Mouse (Mus musculus) olfactory bulb, adult 2 months (tissue): Measurements from ENCODE around the gene Nxnl2. TPM values are rescaled to one million over a fixed set of nuclear protein-coding genes. Genes with fewer than 3 reads are reported as not detected.

ENCODE experiments used
- H3K27ac ChIP-seq: fragments of 200-500 bp; 2 replicates; pipeline ENCODE4 v1.5.1; 2012; ENCODE audit warnings: low read depth, low read length; ENCODE audit not compliant: insufficient read depth
- H3K4me1 ChIP-seq: fragments of 200-500 bp; 2 replicates; pipeline ENCODE4 v1.6.1; 2012; ENCODE audit warnings: low read length; ENCODE audit not compliant: control insufficient read depth, insufficient read depth
- H3K4me3 ChIP-seq: fragments of 200-500 bp; 2 replicates; pipeline ENCODE4 v1.5.1; 2012; ENCODE audit warnings: mild to moderate bottlenecking, low read depth, low read length, moderate library complexity; ENCODE audit not compliant: insufficient read depth
- CTCF ChIP-seq: fragments of 200-500 bp; IDR thresholded peaks from 2 replicates; pipeline ENCODE4 v1.5.1; 2012; ENCODE audit warnings: low read depth, mild to moderate bottlenecking, low read length, moderate library complexity; ENCODE audit not compliant: insufficient read depth
- POLR2A ChIP-seq: fragments of 200-500 bp; IDR thresholded peaks from 2 replicates; pipeline ENCODE4 v1.6.1; 2012; ENCODE audit warnings: mild to moderate bottlenecking, low read depth, low read length, moderate library complexity; ENCODE audit not compliant: insufficient read depth
- WGBS: fragments of 180-500 bp; shearing (Covaris S2); methylation state at CpG from one replicate; pipeline ENCODE4 v1.1.7; 2018; 5-methylcytosine and 5-hydroxymethylcytosine counted together
- polyA plus RNA-seq: library from polyadenylated mRNA; stranded (reverse); fragments of >200 nt; gene quantifications from 2 replicates; pipeline ENCODE4 v1.2.4, GENCODE M21; 2012; ENCODE audit warnings: low replicate concordance; ENCODE audit not compliant: missing spikeins, insufficient read depth, insufficient read length

Gene Nxnl2
- polyA plus RNA-seq, 1 experiment = not detected

DNA sequence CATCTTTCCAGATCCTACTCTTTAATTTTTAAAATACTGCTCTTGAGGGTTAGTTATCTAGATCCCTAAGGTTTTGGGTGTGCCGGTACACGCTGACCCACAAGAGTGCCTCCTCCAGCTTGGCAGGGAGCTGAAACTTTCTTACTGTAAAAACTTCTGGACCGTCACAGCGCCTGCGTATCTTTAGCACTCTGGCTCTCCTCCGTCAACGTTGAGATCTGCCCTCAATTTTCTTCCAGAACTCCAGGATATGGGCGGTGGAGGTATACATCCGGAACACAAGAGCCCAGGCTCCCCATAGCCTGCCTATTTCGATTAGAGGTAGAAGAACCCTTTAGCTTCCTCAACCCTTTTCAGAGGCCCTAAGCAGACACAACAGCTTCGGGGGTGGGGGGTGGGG, 607 bp upstream of the Nxnl2 start:
- TF ChIP-seq POLR2A (no peak), CTCF (no peak)
- WGBS = 48% methylated on average over 11 of the region's 11 CpGs
- peaks cover 17% of the 10 kb centered on the region for H3K4me1 ChIP-seq
- H3K4me3 ChIP-seq = no peak overlapping the region
- no peak overlapping the region for H3K27ac ChIP-seq

DNA sequence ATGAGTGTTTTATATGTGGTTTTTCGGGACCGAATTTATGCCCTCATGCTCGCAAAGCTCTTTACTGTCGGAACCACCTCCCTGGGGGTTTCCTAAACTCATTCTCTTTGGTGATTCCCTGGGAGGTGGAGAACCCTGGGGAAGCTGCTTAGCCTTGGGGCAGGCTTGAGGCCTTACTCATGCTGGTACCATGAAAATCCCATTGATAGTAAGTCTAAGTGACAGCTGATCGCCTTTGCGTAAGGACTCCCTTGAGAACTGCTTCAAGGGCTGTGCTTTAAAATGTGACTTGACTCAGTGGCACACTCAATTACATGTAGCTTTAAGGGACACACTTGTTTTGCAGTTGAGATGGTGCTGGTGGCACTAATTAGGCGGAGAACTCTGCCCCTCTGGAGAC, 1.8 kb downstream of the Nxnl2 start:
- no peak for TF ChIP-seq CTCF
- TF ChIP-seq POLR2A = no peak
- Histone ChIP-seq H3K4me1 (peaks cover 17% of the 10 kb centered on the region), H3K4me3 (no peak overlapping the region), H3K27ac (no peak overlapping the region)
- WGBS = 97% methylated on average over 7 of the region's 7 CpGs

DNA sequence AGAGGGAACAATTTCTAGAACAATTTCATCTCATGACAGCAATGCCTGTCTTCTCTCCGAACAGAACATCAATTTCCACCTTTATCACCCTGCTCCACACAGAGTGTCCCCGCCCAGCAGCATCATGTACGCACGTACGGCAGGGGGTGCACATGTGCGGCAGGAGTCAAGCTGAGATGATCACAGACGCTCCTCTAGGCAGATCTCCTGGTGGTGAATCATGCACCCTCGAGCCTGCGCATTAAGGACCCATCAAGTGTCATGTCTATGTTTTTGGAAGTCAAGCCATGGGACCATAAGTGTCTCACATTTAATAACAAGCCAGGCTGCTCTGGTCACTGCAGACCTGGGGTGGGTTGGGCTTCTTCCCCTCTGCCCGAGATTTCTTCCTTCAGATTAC, 8.1 kb downstream of the Nxnl2 start:
- no peak for TF ChIP-seq CTCF
- no peak for TF ChIP-seq POLR2A
- H3K27ac ChIP-seq = no peak overlapping the region
- H3K4me1 ChIP-seq = no peaks in the 10 kb centered on the region
- 54% methylated on average over 10 of the region's 10 CpGs for WGBS
- no peak overlapping the region for H3K4me3 ChIP-seq

DNA sequence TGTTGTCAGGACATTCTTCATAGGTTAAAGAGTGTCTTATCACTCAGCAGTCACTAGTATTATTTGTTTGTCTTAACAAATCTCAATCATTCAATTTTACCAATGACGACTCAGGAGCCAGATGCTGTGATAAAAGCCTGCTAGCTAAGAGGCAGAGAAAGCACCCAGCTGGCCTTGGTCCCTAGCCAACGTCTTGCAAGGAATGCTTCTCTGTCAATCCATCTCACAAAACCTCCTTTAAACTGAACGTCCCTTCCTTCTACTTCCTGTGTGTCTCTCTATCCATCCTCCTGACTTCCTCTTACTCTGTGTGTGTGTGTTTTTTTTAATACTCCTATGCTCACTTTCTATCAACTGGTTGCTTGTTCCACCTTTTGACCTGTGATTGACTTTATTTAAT, 8.5 kb downstream of the Nxnl2 start:
- no peaks in the 10 kb centered on the region for H3K4me1 ChIP-seq
- no peak for TF ChIP-seq POLR2A
- no peak for TF ChIP-seq CTCF
- no peak overlapping the region for H3K4me3 ChIP-seq
- WGBS = 37% methylated on average over 3 of the region's 3 CpGs
- no peak overlapping the region for H3K27ac ChIP-seq

DNA sequence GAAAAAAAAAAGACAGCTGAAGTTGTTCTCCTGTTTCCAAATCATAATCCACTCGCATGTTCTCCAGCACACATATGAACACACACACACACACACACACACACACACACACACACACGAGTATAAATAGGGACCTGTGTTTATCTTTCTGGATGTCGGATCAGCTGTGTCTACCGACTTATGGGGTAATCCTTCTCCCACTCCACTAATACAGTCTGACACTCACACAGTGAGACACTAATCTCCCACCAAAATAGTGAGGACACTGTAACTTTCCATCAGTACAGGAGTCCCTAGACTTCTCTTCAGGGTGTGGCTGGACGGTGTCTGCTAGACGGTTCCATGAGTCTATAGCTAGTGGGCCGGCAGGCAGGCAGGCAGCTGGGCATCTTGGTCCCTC, 11.4 kb downstream of the Nxnl2 start:
- no peaks in the 10 kb centered on the region for H3K4me1 ChIP-seq
- no peak overlapping the region for H3K4me3 ChIP-seq
- no peak for TF ChIP-seq CTCF
- TF ChIP-seq POLR2A = no peak
- H3K27ac ChIP-seq = no peak overlapping the region
- WGBS = 89% methylated on average over 7 of the region's 7 CpGs

DNA sequence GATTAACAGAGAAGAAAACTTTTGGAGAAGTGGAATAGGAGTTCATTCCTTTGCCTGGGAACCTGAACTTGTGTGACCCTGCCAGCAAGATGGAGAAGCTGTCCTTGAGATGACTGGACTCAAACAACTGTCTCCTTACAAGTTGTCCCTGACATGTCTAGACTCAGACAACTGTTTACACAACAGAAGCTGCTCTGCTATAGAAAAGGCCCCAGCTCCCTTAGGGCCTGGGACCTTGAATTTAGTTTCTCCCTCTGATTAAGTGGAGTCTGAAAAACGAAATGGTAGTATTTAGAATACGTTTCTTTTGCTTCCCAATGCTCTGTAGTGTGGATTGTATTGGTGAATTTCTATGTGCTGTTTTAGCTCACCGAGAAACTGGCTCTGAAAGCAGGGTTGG, 14.1 kb downstream of the Nxnl2 start:
- 82% methylated on average over 3 of the region's 3 CpGs for WGBS
- Histone ChIP-seq H3K27ac (no peak overlapping the region), H3K4me3 (no peak overlapping the region), H3K4me1 (no peaks in the 10 kb centered on the region)
- TF ChIP-seq POLR2A (no peak), CTCF (no peak)

DNA sequence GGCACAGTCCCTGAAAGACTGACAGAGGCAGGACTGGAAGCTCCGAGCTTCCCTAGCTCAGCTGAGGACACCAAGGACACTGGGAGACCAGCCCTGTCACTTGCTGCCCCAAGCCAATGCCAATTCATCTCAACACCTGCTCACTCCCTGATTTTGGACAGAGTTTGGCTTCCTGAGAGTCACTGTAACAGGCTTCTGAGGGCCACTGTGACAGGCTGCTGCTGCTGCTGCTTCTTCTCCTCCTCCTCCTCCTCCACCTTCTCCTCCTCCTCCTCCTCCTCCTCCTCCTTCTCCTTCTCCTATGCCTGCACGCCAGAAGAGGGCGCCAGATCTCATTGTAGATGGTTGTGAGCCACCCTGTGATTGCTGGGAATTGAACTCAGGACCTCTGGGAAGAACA, 19.5 kb downstream of the Nxnl2 start:
- no peak overlapping the region for H3K4me3 ChIP-seq
- no peak for TF ChIP-seq POLR2A
- no peak for TF ChIP-seq CTCF
- WGBS = 73% methylated on average over 3 of the region's 3 CpGs
- H3K27ac ChIP-seq = no peak overlapping the region
- H3K4me1 ChIP-seq = no peaks in the 10 kb centered on the region

DNA sequence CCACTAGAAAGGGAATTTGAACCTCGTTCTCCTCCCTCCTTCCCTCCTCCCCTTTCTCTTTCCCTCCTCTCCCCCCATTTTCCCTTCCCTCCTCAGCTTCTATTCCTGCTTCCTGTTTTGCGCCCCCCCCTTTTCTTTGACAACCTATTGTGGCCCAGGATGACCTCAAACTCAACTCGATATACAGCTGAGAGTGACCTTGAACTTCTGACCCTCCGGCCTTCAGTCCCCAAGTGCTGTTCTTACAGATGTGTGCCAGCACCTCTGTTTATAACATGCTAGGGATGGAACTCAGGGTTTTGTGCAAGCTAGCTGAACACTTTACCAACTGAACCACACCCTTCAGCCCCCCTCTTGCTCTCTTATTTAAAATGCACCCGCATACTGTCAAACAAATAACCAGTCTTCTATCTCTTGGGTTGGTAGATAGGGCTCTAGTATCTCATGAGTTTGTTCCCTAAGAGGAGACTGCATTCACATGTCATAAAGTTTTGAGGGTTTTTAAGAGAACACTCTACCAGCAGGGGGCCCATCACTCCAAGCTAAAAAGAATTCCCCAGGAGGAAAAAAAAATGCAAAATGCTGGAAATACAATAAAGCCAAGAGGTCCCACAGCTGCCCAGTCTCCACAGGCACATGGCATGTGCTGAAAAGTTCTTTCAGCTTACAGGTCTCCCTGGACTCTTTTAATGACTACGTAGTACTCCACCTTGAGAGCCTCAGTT, 20.8 kb downstream of the Nxnl2 start:
- 87% methylated on average over 6 of the region's 6 CpGs for WGBS
- Histone ChIP-seq H3K27ac (no peak overlapping the region), H3K4me1 (no peaks in the 10 kb centered on the region), H3K4me3 (no peak overlapping the region)
- no peak for TF ChIP-seq CTCF
- TF ChIP-seq POLR2A = no peak

DNA sequence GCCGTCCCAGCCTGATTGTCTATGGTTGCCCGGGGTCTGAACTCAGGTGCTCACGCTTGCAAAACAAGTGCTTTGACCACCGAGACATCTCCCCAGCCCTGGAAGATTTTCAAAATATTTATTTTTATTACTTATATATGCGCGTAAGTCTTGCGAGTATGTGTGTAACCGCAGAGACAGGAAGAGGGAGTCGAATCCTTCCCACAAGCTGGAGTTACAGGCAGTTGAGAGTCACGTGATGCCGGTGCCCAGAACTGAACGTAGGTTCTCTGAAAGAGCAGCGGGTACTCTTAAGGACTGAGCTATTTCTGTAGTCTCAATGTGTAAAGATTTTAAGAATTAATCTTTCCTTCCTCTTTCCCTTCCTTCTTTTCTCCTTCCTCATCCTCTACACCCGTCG, 23.1 kb downstream of the Nxnl2 start:
- 94% methylated on average over 15 of the region's 15 CpGs for WGBS
- no peaks in the 10 kb centered on the region for H3K4me1 ChIP-seq

More for the DNA sequence above, 23.1 kb downstream of the Nxnl2 start:
- TF ChIP-seq CTCF (no peak), POLR2A (no peak)
- no peak overlapping the region for H3K4me3 ChIP-seq
- H3K27ac ChIP-seq = no peak overlapping the region
